24 mouse cellular contexts compared by ENCODE assay signal in genomic region chr19:34516346-34516745, GRCm38 (mm10). TPM values are rescaled to one million over a fixed set of nuclear protein-coding genes. Genes with fewer than 3 reads are reported as not detected.
DNase-seq lines count a peak whose midpoint lies in the region; ATAC-seq and TF ChIP-seq lines count a peak whose summit lies in the region.
"Had no signal": no experiment of that assay in that cellular context is flagged by ENCODE, and none has a peak within 500 bp of the region (broad histone marks: within the 10 kb centered on the region; RNA-seq: fewer than 3 reads in every experiment).

No protein-coding gene starts in this region.

- intact Hi-C loops in heart, adult 2 months (cut with DNase I), result no loop called here

- peaks cover 30% of the 10 kb centered on the region for H3K36me3 ChIP-seq in heart, adult 2 months (ENCODE audit: control insufficient read depth, insufficient read depth, low read length)
- H3K36me3 ChIP-seq in liver, adult 2 months (ENCODE audit: control insufficient read depth, insufficient read depth, low read length), result peaks cover 15% of the 10 kb centered on the region
- peaks cover 35% of the 10 kb centered on the region for H3K36me3 ChIP-seq in macrophage (ENCODE audit: inconsistent target)
- no peaks in the 10 kb centered on the region for H3K36me3 ChIP-seq in stomach, postnatal 0 days (ENCODE audit: control insufficient read depth, insufficient read depth, low read length)

- TF ChIP-seq POLR2A in heart, adult 2 months (IDR thresholded peaks at IDR 0.05; ENCODE audit: insufficient read depth, low read depth, low read length), result no peak
- no peak for TF ChIP-seq POLR2A in liver, adult 2 months (IDR thresholded peaks at IDR 0.05; ENCODE audit: extremely low read depth, insufficient read depth, low read length)

- no peak overlapping the region for H3K9ac ChIP-seq in heart, adult 2 months (ENCODE audit: low read depth, low read length)
- no peak overlapping the region for H3K9ac ChIP-seq in liver, adult 2 months (ENCODE audit: low read depth, low read length)
- no peak overlapping the region for H3K9ac ChIP-seq in stomach, postnatal 0 days (ENCODE audit: low read length)
- H3K9ac ChIP-seq: embryonic facial prominence, embryonic 12.5 days; forebrain, embryonic 12.5 days; heart, embryonic 13.5 days; hindbrain, embryonic 13.5 days had no signal

- no peak for TF ChIP-seq EP300 in heart, adult 2 months (IDR thresholded peaks at IDR 0.05; ENCODE audit: insufficient read depth, low read depth, low read length)
- TF ChIP-seq EP300 in stomach, postnatal 0 days (optimal IDR thresholded peaks at IDR 0.05), result no peak

- DNase-seq in heart, adult 2 months, result no peak
- DNase-seq in heart, postnatal 4 days, result no peak
- peak; percentile 74 for DNase-seq in liver, adult 2 months (ENCODE audit: extremely low read depth, low read depth, low spot score)
- no peak for DNase-seq in liver
- DNase-seq in adipocyte (ENCODE audit: low spot score), result peak; percentile 46
- no peak for DNase-seq in stomach, postnatal 0 days (ENCODE audit: low spot score)
- DNase-seq: adrenal gland, adult 2 months; adrenal gland, postnatal 25 days; cerebellum, adult 11 months; cerebellum, adult 8-10 months; cerebellum, postnatal 25 days; gastrocnemius, postnatal 14 days had no signal

- H3K79me2 ChIP-seq in heart, adult 2 months (replicated peaks; ENCODE audit: control insufficient read depth, insufficient read depth, low read length), result 0 out of 2 replicates have a peak, but pooled peaks cover 1% of the 10 kb centered on the region
- peaks cover 26% of the 10 kb centered on the region; the same call in 1 of the 2 replicates for H3K79me2 ChIP-seq in liver, adult 2 months (ENCODE audit: control insufficient read depth, insufficient read depth, low read length)
- peaks cover 87% of the 10 kb centered on the region for H3K79me2 ChIP-seq in macrophage (ENCODE audit: inconsistent target)

- H3K27ac ChIP-seq in heart, adult 2 months, result peak overlapping the region; percentile 37; the same call in 1 of the 2 replicates
- peak overlapping the region; percentile 93 for H3K27ac ChIP-seq in liver, adult 2 months (replicated peaks; ENCODE audit: insufficient read depth, low read depth, low read length)
- H3K27ac ChIP-seq in macrophage, result peak overlapping the region; percentile 100
- H3K27ac ChIP-seq in stomach, postnatal 0 days (replicated peaks), result no peak overlapping the region
- H3K27ac ChIP-seq: embryonic facial prominence, embryonic 12.5 days; forebrain, embryonic 12.5 days; heart, embryonic 13.5 days; hindbrain, embryonic 13.5 days; hindbrain, postnatal 0 days had no signal

- H3K4me1 ChIP-seq in heart, adult 2 months (ENCODE audit: control insufficient read depth, insufficient read depth, low read length), result peaks cover 15% of the 10 kb centered on the region
- H3K4me1 ChIP-seq in liver, adult 2 months (ENCODE audit: control insufficient read depth, insufficient read depth, low read length), result peaks cover 53% of the 10 kb centered on the region
- no peaks in the 10 kb centered on the region for H3K4me1 ChIP-seq in stomach, postnatal 0 days (replicated peaks; ENCODE audit: control insufficient read depth, insufficient read depth)
- H3K4me1 ChIP-seq: embryonic facial prominence, embryonic 12.5 days; forebrain, embryonic 12.5 days; heart, embryonic 13.5 days; hindbrain, embryonic 13.5 days had no signal

- H3K9me3 ChIP-seq in stomach, postnatal 0 days (ENCODE audit: control insufficient read depth, low read length), result no peaks in the 10 kb centered on the region
- H3K9me3 ChIP-seq: embryonic facial prominence, embryonic 12.5 days; forebrain, embryonic 12.5 days; heart, embryonic 13.5 days; hindbrain, embryonic 13.5 days had no signal

- ATAC-seq in stomach, postnatal 0 days (ENCODE audit: low FRiP score, low TSS enrichment), result no peak
- no peak for ATAC-seq in megakaryocyte progenitor cell, adult 5-6 weeks (replicated peaks; ENCODE audit: poor library complexity)
- ATAC-seq: activated CD4-positive, CD25-positive, alpha-beta regulatory T cell, adult 4 months; forebrain, embryonic 16.5 days; hindbrain, postnatal 0 days; Patski had no signal

- WGBS in heart, adult 2 months, result 40% methylated on average over 2 of the region's 2 CpGs
- 14% methylated on average over 2 of the region's 2 CpGs for WGBS in liver, adult 2 months
- WGBS in macrophage (ENCODE audit: missing documents), result 85% methylated on average over 2 of the region's 2 CpGs
- WGBS in stomach, postnatal 0 days, result 86% methylated on average over 2 of the region's 2 CpGs

- TF ChIP-seq CTCF in heart, adult 2 months (IDR thresholded peaks at IDR 0.05), result no peak
- TF ChIP-seq CTCF in liver, adult 2 months (IDR thresholded peaks at IDR 0.05; ENCODE audit: low read depth, low read length), result no peak
- no peak for TF ChIP-seq CTCF in stomach, postnatal 0 days (IDR thresholded peaks at IDR 0.05; ENCODE audit: low read depth)

- no peak overlapping the region for H3K4me2 ChIP-seq in stomach, postnatal 0 days (replicated peaks; ENCODE audit: low read depth)
- H3K4me2 ChIP-seq: embryonic facial prominence, embryonic 12.5 days; forebrain, embryonic 12.5 days; heart, embryonic 13.5 days; hindbrain, embryonic 13.5 days had no signal

- no peak overlapping the region for H3K4me3 ChIP-seq in heart, adult 2 months
- no peak overlapping the region for H3K4me3 ChIP-seq in liver, adult 2 months (ENCODE audit: insufficient read depth, low read depth, low read length)
- H3K4me3 ChIP-seq in macrophage (ENCODE audit: inconsistent target), result no peak overlapping the region
- H3K4me3 ChIP-seq in stomach, postnatal 0 days (ENCODE audit: low read depth, low read length), result no peak overlapping the region
- H3K4me3 ChIP-seq: embryonic facial prominence, embryonic 12.5 days; forebrain, embryonic 12.5 days; heart, embryonic 13.5 days; hindbrain, embryonic 13.5 days had no signal

- no peaks in the 10 kb centered on the region for H3K27me3 ChIP-seq in heart, adult 2 months (ENCODE audit: control insufficient read depth, insufficient read depth, low read length)
- H3K27me3 ChIP-seq in liver, adult 2 months (ENCODE audit: control insufficient read depth, insufficient read depth, low read length), result no peaks in the 10 kb centered on the region
- no peaks in the 10 kb centered on the region for H3K27me3 ChIP-seq in stomach, postnatal 0 days (ENCODE audit: control insufficient read depth, insufficient read depth, low read length)
- H3K27me3 ChIP-seq: embryonic facial prominence, embryonic 12.5 days; forebrain, embryonic 12.5 days; heart, embryonic 13.5 days; hindbrain, embryonic 13.5 days; Patski had no signal

RNA-seq across cellular contexts. Expression of gene Lipa, which starts 10.9 kb away (rescaled TPM):
- 10 to 100 TPM; 24.9 to 25.1 TPM for total RNA-seq in heart, adult 2 months (2021)
- polyA plus RNA-seq in heart, adult 2 months (2012; rRNA removed), result 18.8 and 30.9 TPM in 2 replicates
- 10 to 100 TPM; 20.7 to 21.2 TPM for total RNA-seq in heart, postnatal 4 days (2021)
- total RNA-seq in liver, adult 2 months (2014; rRNA removed), result 159 and 192 TPM in 2 replicates
- 137 and 146 TPM in 2 replicates for polyA plus RNA-seq in liver, adult 2 months (2012; rRNA removed)
- 100 to 1,000 TPM in 15 of 26 experiments, 10 to 100 TPM in 11; 33.8 to 485 (median 111) TPM for total RNA-seq in macrophage (2018; cell fraction: chromatin; rRNA removed)
- total RNA-seq in macrophage (2018; cell fraction: cytosol; rRNA removed), result 1,000 to 10,000 TPM in 4 of 26 experiments, 100 to 1,000 TPM in 22; 457 to 1,368 (median 726) TPM
- 1,000 to 10,000 TPM in 3 of 26 experiments, 100 to 1,000 TPM in 23; 198 to 1,229 (median 648) TPM for total RNA-seq in macrophage (2018; cell fraction: nucleus; rRNA removed)
- 951 to 1,428 TPM (median 1,047 TPM) in 3 replicates for polyA plus RNA-seq in macrophage (2018)
- 18.1 and 19.1 TPM in 2 replicates for polyA plus RNA-seq in stomach, postnatal 0 days (2015; fragmentation: Nextera tagmentation; extraction: Ambion mirVana)
- 60.4 TPM in 2 replicates for total RNA-seq in megakaryocyte progenitor cell, adult 5-6 weeks (2015)
- total RNA-seq in megakaryocyte progenitor cell, adult 5-6 weeks (2017), result 30.9 and 32.4 TPM in 2 replicates

RNA-seq across cellular contexts. Expression of gene Ifit2, which starts 34.1 kb away (rescaled TPM):
- 1 to 10 TPM; 3.4 to 4.2 TPM for total RNA-seq in heart, adult 2 months (2021)
- polyA plus RNA-seq in heart, adult 2 months (2012; rRNA removed), result 1.8 and 5.3 TPM in 2 replicates
- total RNA-seq in heart, postnatal 4 days (2021), result 1 to 10 TPM; 8.0 to 8.2 TPM
- 3.6 and 8.0 TPM in 2 replicates for total RNA-seq in liver, adult 2 months (2014; rRNA removed)
- polyA plus RNA-seq in liver, adult 2 months (2012; rRNA removed), result 0.29 and 0.35 TPM in 2 replicates
- total RNA-seq in macrophage (2018; cell fraction: chromatin; rRNA removed), result 1,000 to 10,000 TPM in 6 of 26 experiments, 100 to 1,000 TPM in 12, 10 to 100 TPM in 8; 30.4 to 2,097 (median 579) TPM
- total RNA-seq in macrophage (2018; cell fraction: cytosol; rRNA removed), result 1,000 to 10,000 TPM in 14 of 26 experiments, 100 to 1,000 TPM in 12; 225 to 3,895 (median 1,756) TPM
- 1,000 to 10,000 TPM in 16 of 26 experiments, 100 to 1,000 TPM in 9, 10 to 100 TPM in 1; 77.5 to 3,890 (median 2,245) TPM for total RNA-seq in macrophage (2018; cell fraction: nucleus; rRNA removed)
- 92.3 to 757 TPM (median 307 TPM) in 3 replicates for polyA plus RNA-seq in macrophage (2018)
- polyA plus RNA-seq in stomach, postnatal 0 days (2015; fragmentation: Nextera tagmentation; extraction: Ambion mirVana), result 2.3 and 2.5 TPM in 2 replicates
- total RNA-seq in megakaryocyte progenitor cell, adult 5-6 weeks (2015), result 7.7 and 8.0 TPM in 2 replicates
- 19.0 and 19.2 TPM in 2 replicates for total RNA-seq in megakaryocyte progenitor cell, adult 5-6 weeks (2017)

RNA-seq across cellular contexts. Expression of gene Ch25h, which starts 41.4 kb away (rescaled TPM):
- total RNA-seq in heart, adult 2 months (2021), result under 1 TPM; 0.16 to 0.34 TPM
- 2.4 and 3.2 TPM in 2 replicates for polyA plus RNA-seq in heart, adult 2 months (2012; rRNA removed)
- total RNA-seq in heart, postnatal 4 days (2021), result under 1 TPM; 0.32 to 0.45 TPM
- total RNA-seq in liver, adult 2 months (2014; rRNA removed), result 0.34 TPM in 1 of 2 replicates, not detected in the other
- polyA plus RNA-seq in liver, adult 2 months (2012; rRNA removed), result 0.09 and 0.22 TPM in 2 replicates
- total RNA-seq in macrophage (2018; cell fraction: chromatin; rRNA removed), result 1 to 10 TPM in 8 of 26 experiments, under 1 TPM in 6, not detected in 12; 0.45 to 4.8 (median 1.3) TPM
- 1 to 10 TPM in 11 of 26 experiments, under 1 TPM in 15; 0.13 to 9.9 (median 0.72) TPM for total RNA-seq in macrophage (2018; cell fraction: cytosol; rRNA removed)
- 10 to 100 TPM in 8 of 26 experiments, 1 to 10 TPM in 13, under 1 TPM in 4, not detected in 1; 0.64 to 16.9 (median 5.9) TPM for total RNA-seq in macrophage (2018; cell fraction: nucleus; rRNA removed)
- polyA plus RNA-seq in macrophage (2018), result 1.2 to 3.1 TPM in 2 of 3 replicates, not detected in the other
- polyA plus RNA-seq in stomach, postnatal 0 days (2015; fragmentation: Nextera tagmentation; extraction: Ambion mirVana), result 3.7 and 4.6 TPM in 2 replicates
- total RNA-seq in megakaryocyte progenitor cell, adult 5-6 weeks (2015), result 0.29 TPM in 1 of 2 replicates, not detected in the other
- not detected in 2 replicates for total RNA-seq in megakaryocyte progenitor cell, adult 5-6 weeks (2017)
- total RNA-seq: gastrocnemius, postnatal 14 days; granulocyte monocyte progenitor cell, adult 5-6 weeks; MEL had no signal
- polyA plus RNA-seq: activated CD4-positive, CD25-positive, alpha-beta regulatory T cell, adult 4 months; Patski had no signal

Comparison
In these comparisons a context has a peak if more than half of its experiments do, and no peak if none do; other contexts are left out.
1. DNase-seq: peak in liver, adult 2 months (single experiment) and adipocyte (single experiment); none in heart, adult 2 months (0 of 2), heart, postnatal 4 days (single experiment), liver (single experiment) and stomach, postnatal 0 days (single experiment).